Mouse (Mus musculus) intestine, postnatal 0 days (tissue): ENCODE data around the gene Klhl32. TPM values are rescaled to one million over a fixed set of nuclear protein-coding genes. Genes with fewer than 3 reads are reported as not detected.

Source experiments
- ATAC-seq: fragments of 200-750 bp; cut with Nextera tagmentation; 2 replicates; pipeline ENCODE4 v1.8.0; 2017; ENCODE audit warnings: mild to moderate bottlenecking, moderate TSS enrichment, moderate library complexity
- H3K27ac ChIP-seq: fragments of 300-500 bp; sonication (generic); 2 replicates; pipeline ENCODE4 v1.5.1; 2014; ENCODE audit warnings: mild to moderate bottlenecking, low read depth, low read length, moderate library complexity
- H3K27me3 ChIP-seq: fragments of 300-500 bp; sonication (generic); replicated peaks from 2 replicates; pipeline ENCODE4 v1.6.1; 2014; ENCODE audit warnings: low read length, mixed read lengths; ENCODE audit not compliant: control insufficient read depth, insufficient read depth
- H3K36me3 ChIP-seq: fragments of 300-500 bp; sonication (generic); 2 replicates; pipeline ENCODE4 v1.6.1; 2014; ENCODE audit warnings: mild to moderate bottlenecking, moderate library complexity; ENCODE audit not compliant: control insufficient read depth, insufficient read depth
- H3K4me1 ChIP-seq: fragments of 300-500 bp; sonication (generic); replicated peaks from 2 replicates; pipeline ENCODE4 v1.6.1; 2014; ENCODE audit warnings: antibody characterized with exemption, low read length, mixed read lengths; ENCODE audit not compliant: control insufficient read depth, insufficient read depth
- H3K4me2 ChIP-seq: fragments of 300-500 bp; sonication (generic); replicated peaks from 2 replicates; pipeline ENCODE4 v1.6.1; 2014; ENCODE audit warnings: low read depth, mild to moderate bottlenecking, moderate library complexity
- H3K4me3 ChIP-seq: fragments of 300-500 bp; sonication (generic); 2 replicates; pipeline ENCODE4 v1.5.1; 2014; ENCODE audit warnings: low read depth, low read length
- H3K9ac ChIP-seq: fragments of 300-500 bp; sonication (generic); 2 replicates; pipeline ENCODE4 v1.6.1; 2014; ENCODE audit warnings: mild to moderate bottlenecking, low read depth, low read length
- H3K9me3 ChIP-seq: fragments of 300-500 bp; sonication (generic); 2 replicates; pipeline ENCODE4 v1.6.1; 2016; ENCODE audit warnings: mixed run types; ENCODE audit not compliant: control insufficient read depth
- CTCF ChIP-seq: sonication (generic); IDR thresholded peaks from 2 replicates; pipeline ENCODE4 v1.5.1; 2016; ENCODE audit warnings: low read depth, mild to moderate bottlenecking, control low read depth, antibody characterized with exemption, moderate library complexity
- WGBS: fragments of 180-500 bp; shearing (Covaris S2); extraction: QIAGEN DNeasy Blood & Tissue Kit; methylation state at CpG from one replicate; pipeline ENCODE4 v1.1.7; 2014; 5-methylcytosine and 5-hydroxymethylcytosine counted together
- polyA plus RNA-seq: library from polyadenylated mRNA; unstranded; fragments of >200 nt; fragmentation: Nextera tagmentation; extraction: Ambion mirVana; gene quantifications from 2 replicates; pipeline ENCODE4 v1.2.1, GENCODE M21; 2015

Gene Klhl32
- polyA plus RNA-seq, 1 experiment from 2014 or later = 2.6 TPM

GRCm38 (mm10) chr4:24789331-24789730, 61.6 kb downstream of the Klhl32 start:
- Histone ChIP-seq H3K4me3 (no peak overlapping the region), H3K27ac (no peak overlapping the region), H3K9ac (no peak overlapping the region), H3K27me3 (no peaks in the 10 kb centered on the region), H3K9me3 (no peaks in the 10 kb centered on the region), H3K36me3 (no peaks in the 10 kb centered on the region), H3K4me2 (no peak overlapping the region), H3K4me1 (no peaks in the 10 kb centered on the region)
- 56% methylated on average over 1 of the region's 1 CpGs for WGBS
- no peak for TF ChIP-seq CTCF
- peak; percentile 53; the same call in 1 of the 2 replicates for ATAC-seq

GRCm38 (mm10) chr4:24785757-24786532, 65.0 kb downstream of the Klhl32 start:
- Histone ChIP-seq H3K27ac (no peak overlapping the region), H3K4me3 (no peak overlapping the region), H3K27me3 (no peaks in the 10 kb centered on the region), H3K9me3 (no peaks in the 10 kb centered on the region), H3K4me1 (no peaks in the 10 kb centered on the region), H3K4me2 (no peak overlapping the region), H3K36me3 (no peaks in the 10 kb centered on the region), H3K9ac (no peak overlapping the region)
- no peak for ATAC-seq
- TF ChIP-seq CTCF = no peak
- WGBS = 46% methylated on average over 7 of the region's 7 CpGs

GRCm38 (mm10) chr4:24765919-24766318, 85.0 kb downstream of the Klhl32 start:
- Histone ChIP-seq H3K9me3 (no peaks in the 10 kb centered on the region), H3K9ac (no peak overlapping the region), H3K36me3 (no peaks in the 10 kb centered on the region), H3K27ac (no peak overlapping the region), H3K27me3 (no peaks in the 10 kb centered on the region), H3K4me3 (no peak overlapping the region), H3K4me1 (no peaks in the 10 kb centered on the region), H3K4me2 (no peak overlapping the region)
- no peak for TF ChIP-seq CTCF
- WGBS = 84% methylated on average over 2 of the region's 2 CpGs
- no peak for ATAC-seq

- Histone ChIP-seq H3K4me3 (no peak overlapping the region), H3K9ac (no peak overlapping the region), H3K27ac (no peak overlapping the region), H3K36me3 (no peaks in the 10 kb centered on the region), H3K27me3 (no peaks in the 10 kb centered on the region), H3K9me3 (no peaks in the 10 kb centered on the region), H3K4me1 (no peaks in the 10 kb centered on the region), H3K4me2 (no peak overlapping the region)
- WGBS = 75% methylated on average over 3 of the region's 3 CpGs
- no peak for ATAC-seq
- no peak for TF ChIP-seq CTCF
Observed at GRCm38 (mm10) chr4:24765469-24765868, 85.5 kb downstream of the Klhl32 start.

GRCm38 (mm10) chr4:24764558-24764957, 86.4 kb downstream of the Klhl32 start:
- no peaks in the 10 kb centered on the region for H3K4me1 ChIP-seq
- no peak overlapping the region for H3K9ac ChIP-seq
- H3K27ac ChIP-seq = no peak overlapping the region
- H3K27me3 ChIP-seq = no peaks in the 10 kb centered on the region
- no peaks in the 10 kb centered on the region for H3K36me3 ChIP-seq
- TF ChIP-seq CTCF = no peak
- no peaks in the 10 kb centered on the region for H3K9me3 ChIP-seq
- WGBS = 74% methylated on average over 2 of the region's 2 CpGs
- H3K4me3 ChIP-seq = no peak overlapping the region
- no peak for ATAC-seq
- H3K4me2 ChIP-seq = no peak overlapping the region

- WGBS = 90% methylated on average over 4 of the region's 4 CpGs
- ATAC-seq = no peak
- no peak overlapping the region for H3K4me2 ChIP-seq
- H3K36me3 ChIP-seq = no peaks in the 10 kb centered on the region
- no peaks in the 10 kb centered on the region for H3K9me3 ChIP-seq
- no peak overlapping the region for H3K9ac ChIP-seq
- H3K27ac ChIP-seq = no peak overlapping the region
- no peaks in the 10 kb centered on the region for H3K4me1 ChIP-seq
- H3K27me3 ChIP-seq = no peaks in the 10 kb centered on the region
- TF ChIP-seq CTCF = no peak
- no peak overlapping the region for H3K4me3 ChIP-seq
Observed at GRCm38 (mm10) chr4:24763451-24763850, 87.5 kb downstream of the Klhl32 start.
